Mouse (Mus musculus): Measurements from ENCODE around the gene Pigq.

The Pigq gene

DNA sequence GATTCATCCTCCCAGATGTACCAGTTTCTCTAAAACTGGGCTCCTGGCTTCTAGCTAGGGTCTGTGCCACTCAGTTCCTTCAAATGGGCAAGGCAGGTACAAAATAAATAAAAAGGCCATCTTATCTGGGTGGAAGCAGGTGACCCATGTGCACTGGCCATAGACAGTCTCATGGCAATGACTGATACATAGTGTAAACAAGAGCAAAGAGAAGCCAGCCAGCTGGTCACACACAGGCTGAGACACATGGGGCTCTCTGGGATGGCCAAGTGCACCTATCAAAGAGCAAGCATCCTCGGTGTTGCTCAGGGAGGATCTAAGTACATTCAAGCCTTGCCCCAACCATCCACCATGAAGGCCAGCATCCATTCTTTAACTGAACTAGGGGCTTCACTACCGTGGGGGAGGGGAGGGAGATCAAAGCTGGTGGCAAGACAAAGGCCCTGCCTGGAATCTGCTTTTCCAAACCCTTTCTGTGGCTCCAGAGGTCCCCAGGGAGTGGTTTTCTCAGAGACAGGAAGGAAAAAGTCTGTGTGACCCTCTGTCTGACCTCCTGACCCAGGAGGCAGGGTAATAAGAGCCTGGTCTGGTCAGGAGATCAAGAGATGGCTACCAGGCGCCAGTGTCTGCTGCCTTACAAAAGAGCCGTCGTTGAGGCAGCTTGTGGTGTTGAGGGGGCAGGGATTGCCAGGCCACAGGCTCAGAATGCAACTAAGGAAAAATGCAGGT is 63.7 kb downstream of the Pigq start:
- DNase-seq = no peak

- DNase-seq = no peak
Measured at GRCm38 (mm10) chr17:25880196-25880910, 64.4 kb downstream of the Pigq start, which contains the start of gene Wfikkn1. Gene Wfikkn1 (minus strand): TSS chr17:25880858.

DNA sequence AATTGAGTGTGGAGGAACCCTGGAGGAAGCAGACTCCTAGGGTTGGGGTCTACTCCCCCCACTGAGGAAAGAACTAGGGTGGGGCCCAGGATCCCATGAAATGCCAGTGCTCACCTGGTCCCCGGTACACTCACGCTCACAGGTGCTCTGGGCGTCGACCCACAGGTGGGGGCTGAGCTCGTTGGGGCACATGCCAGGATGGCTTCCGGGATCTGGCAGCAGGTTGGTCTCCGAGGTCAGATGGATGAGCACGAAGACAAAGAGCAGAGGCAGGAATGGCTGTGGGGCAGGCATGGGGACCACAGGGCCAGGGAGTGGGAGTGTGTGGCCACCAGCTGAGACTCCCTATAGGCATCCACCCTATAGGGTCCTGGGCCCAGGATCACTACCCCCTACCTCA is 65.0 kb downstream of the Pigq start:
- no peak for DNase-seq

DNA sequence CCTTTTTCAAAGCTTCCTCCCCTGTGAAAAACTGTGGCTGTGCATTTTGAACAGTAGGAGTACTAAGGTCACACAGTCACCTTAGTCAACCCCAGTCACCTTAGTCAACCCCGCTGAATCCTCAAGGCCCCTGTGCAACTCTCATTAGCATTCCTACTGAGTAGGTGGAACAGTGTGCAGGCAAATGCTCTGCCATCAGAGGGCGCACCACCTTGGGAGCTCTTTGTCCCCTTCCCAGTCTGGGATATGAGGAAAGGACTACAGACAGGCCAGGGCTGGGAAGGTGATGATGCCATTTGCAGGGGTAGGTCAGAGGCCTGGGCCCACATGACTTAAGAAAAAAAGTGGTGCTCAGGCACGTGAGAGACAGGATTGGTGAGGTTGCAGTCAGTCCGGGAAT is 65.5 kb downstream of the Pigq start:
- DNase-seq = peak; percentile 57

GRCm38 (mm10) chr17:25878611-25879180 is 66.0 kb downstream of the Pigq start:
- DNase-seq = no peak

DNA sequence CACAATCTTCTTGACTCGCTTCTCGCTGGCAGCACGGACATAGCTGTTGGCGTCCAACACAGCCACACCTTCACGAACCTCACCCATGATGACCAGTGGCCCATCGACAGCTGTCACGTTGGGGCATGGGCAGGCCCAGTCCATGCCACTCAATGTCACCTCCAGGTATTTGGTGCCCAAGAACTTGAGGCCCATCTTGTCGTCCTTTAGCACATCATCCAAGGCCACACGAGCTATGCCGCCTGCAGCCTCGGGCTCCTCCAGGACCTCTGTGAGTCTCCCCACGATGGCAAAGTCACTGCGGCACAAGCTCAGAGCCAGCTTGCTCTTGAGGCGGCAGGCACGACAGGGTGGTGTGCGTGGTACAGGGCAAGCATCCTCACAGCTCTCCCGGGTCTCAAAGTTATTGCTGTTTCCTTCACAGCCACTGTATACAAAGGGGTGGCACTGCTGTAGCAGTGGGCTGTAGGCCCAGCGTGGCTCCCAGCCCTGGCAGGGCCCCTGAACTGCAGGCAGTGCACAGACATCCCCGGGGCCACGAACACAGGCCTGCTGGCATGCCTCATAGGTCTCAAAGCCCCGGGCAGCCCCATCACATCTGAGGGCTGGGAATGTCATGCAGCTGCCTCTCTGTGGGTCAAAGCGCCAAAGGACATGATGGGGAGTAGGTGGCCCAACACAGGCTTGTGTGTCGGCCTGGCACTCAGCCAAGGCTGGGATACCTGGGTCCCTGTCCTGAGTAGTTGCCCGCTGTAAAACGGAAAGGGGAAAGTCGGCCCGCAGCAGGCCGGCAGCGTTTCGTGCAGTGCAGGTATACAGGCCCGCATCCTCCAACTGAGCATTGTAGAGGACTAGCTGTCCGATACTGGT is 66.8 kb downstream of the Pigq start:
- DNase-seq = no peak

DNA sequence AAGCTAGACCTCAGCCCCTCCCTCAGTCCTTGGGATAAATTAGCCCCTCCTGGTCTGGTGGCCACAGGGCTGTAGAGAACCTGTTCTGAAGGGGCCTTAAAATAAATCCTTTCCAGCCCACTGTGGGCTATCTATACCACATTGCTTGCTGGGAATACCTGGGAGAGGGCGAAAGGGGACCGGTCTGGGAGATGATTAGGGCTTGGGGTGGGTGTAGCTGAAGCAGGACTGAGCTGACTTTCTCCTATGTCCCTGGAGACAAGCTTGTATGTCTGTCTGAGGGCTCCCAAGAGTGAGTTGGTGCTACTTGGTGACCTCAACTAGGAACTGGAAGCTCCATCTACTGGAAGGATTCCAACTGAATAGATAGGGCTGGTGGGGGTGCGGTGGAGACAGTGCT is 67.7 kb downstream of the Pigq start:
- no peak for DNase-seq

Data from lung, postnatal 10 days (tissue).